Mouse (Mus musculus) hindbrain, embryonic 11.5 days (tissue): ENCODE measurements around the gene Olfr1459. TPM values are rescaled to one million over a fixed set of nuclear protein-coding genes. Genes with fewer than 3 reads are reported as not detected.

Experiments used
- ATAC-seq: fragments of 200-750 bp; cut with Nextera tagmentation; 2 replicates; pipeline ENCODE4 v1.8.0; 2017; ENCODE audit warnings: mild to moderate bottlenecking, moderate TSS enrichment, moderate library complexity; ENCODE audit not compliant: low FRiP score
- DNase-seq: peaks from one replicate; pipeline ENCODE4 v3.0.0-alpha.2; 2015; ENCODE audit warnings: low spot score
- H3K27ac ChIP-seq: fragments of 300-500 bp; sonication (generic); 2 replicates; pipeline ENCODE4 v1.5.1; 2014; ENCODE audit warnings: mild to moderate bottlenecking, low read depth, low read length
- H3K27me3 ChIP-seq: fragments of 300-500 bp; sonication (generic); 2 replicates; pipeline ENCODE4 v1.6.1; 2014; ENCODE audit warnings: mild to moderate bottlenecking, low read length, moderate library complexity, mixed read lengths; ENCODE audit not compliant: control insufficient read depth, insufficient read depth
- H3K36me3 ChIP-seq: fragments of 300-500 bp; sonication (generic); 2 replicates; pipeline ENCODE4 v1.6.1; 2014; ENCODE audit warnings: mild to moderate bottlenecking, low read length, moderate library complexity, mixed read lengths; ENCODE audit not compliant: control insufficient read depth, insufficient read depth
- H3K4me1 ChIP-seq: fragments of 300-500 bp; sonication (generic); replicated peaks from 2 replicates; pipeline ENCODE4 v1.6.1; 2014; ENCODE audit warnings: low read length, mixed read lengths; ENCODE audit not compliant: control insufficient read depth, insufficient read depth
- H3K4me2 ChIP-seq: fragments of 300-500 bp; sonication (generic); replicated peaks from 2 replicates; pipeline ENCODE4 v1.6.1; 2014; ENCODE audit warnings: mild to moderate bottlenecking, low read depth, low read length
- H3K4me3 ChIP-seq: fragments of 300-500 bp; sonication (generic); 2 replicates; pipeline ENCODE4 v1.5.1; 2014; ENCODE audit warnings: low read depth, low read length
- H3K9ac ChIP-seq: fragments of 300-500 bp; sonication (generic); 2 replicates; pipeline ENCODE4 v1.6.1; 2014; ENCODE audit warnings: low read depth, low read length
- H3K9me3 ChIP-seq: fragments of 300-500 bp; sonication (generic); 2 replicates; pipeline ENCODE4 v1.6.1; 2016; ENCODE audit warnings: low read length; ENCODE audit not compliant: control insufficient read depth
- WGBS: fragments of 180-500 bp; shearing (Covaris S2); extraction: QIAGEN DNeasy Blood & Tissue Kit; methylation state at CpG from one replicate; pipeline ENCODE4 v1.1.7; 2014; 5-methylcytosine and 5-hydroxymethylcytosine counted together
- polyA plus RNA-seq: library from polyadenylated mRNA; unstranded; fragments of >200 nt; fragmentation: Nextera tagmentation; extraction: Ambion mirVana; gene quantifications from 2 replicates; pipeline ENCODE4 v1.2.1, GENCODE M21; 2014

Gene Olfr1459
- 0.02 TPM in 1 of 2 replicates, not detected in the other for polyA plus RNA-seq

GRCm38 (mm10) chr19:13149449-13149848 lies at the start of gene Olfr1459:
Gene Olfr1459, minus strand, starts transcription at chr19:13149549.
- Histone ChIP-seq H3K4me2 (no peak within 1 kb of the TSS), H3K9ac (no peak within 1 kb of the TSS), H3K36me3 (no peaks in the 10 kb centered on the region), H3K4me1 (no peaks in the 10 kb centered on the region), H3K27ac (no peak within 1 kb of the TSS), H3K27me3 (no peaks in the 10 kb centered on the region), H3K9me3 (0 out of 2 replicates have a peak, but pooled peaks cover 8% of the 10 kb centered on the region), H3K4me3 (no peak within 1 kb of the TSS)
- DNase-seq (no peak), ATAC-seq (no peak)
- WGBS = 83% methylated on average over 1 of the region's 1 CpGs

GRCm38 (mm10) chr19:13185434-13185833 lies 36.1 kb upstream of the Olfr1459 start, which contains the start of gene Olfr1462:
Gene Olfr1462, plus strand, starts transcription at chr19:13185734.
- Histone ChIP-seq H3K9ac (no peak within 1 kb of the TSS), H3K36me3 (no peaks in the 10 kb centered on the region), H3K9me3 (no peaks in the 10 kb centered on the region), H3K27ac (no peak within 1 kb of the TSS), H3K4me2 (no peak within 1 kb of the TSS), H3K4me3 (no peak within 1 kb of the TSS), H3K27me3 (no peaks in the 10 kb centered on the region), H3K4me1 (no peaks in the 10 kb centered on the region)
- no peak for ATAC-seq
- WGBS = 87% methylated on average over 1 of the region's 1 CpGs
- no peak for DNase-seq

GRCm38 (mm10) chr19:13162700-13163099 lies 13.4 kb upstream of the Olfr1459 start, which contains the start of gene Olfr1461:
Gene Olfr1461, plus strand, starts transcription at chr19:13163000.
- H3K4me1 ChIP-seq = no peaks in the 10 kb centered on the region
- no peaks in the 10 kb centered on the region for H3K27me3 ChIP-seq
- no peak within 1 kb of the TSS for H3K27ac ChIP-seq
- no peaks in the 10 kb centered on the region for H3K36me3 ChIP-seq
- 56% methylated on average over 1 of the region's 1 CpGs for WGBS
- no peak within 1 kb of the TSS for H3K4me3 ChIP-seq
- no peak within 1 kb of the TSS for H3K4me2 ChIP-seq
- no peak within 1 kb of the TSS for H3K9ac ChIP-seq
- no peaks in the 10 kb centered on the region for H3K9me3 ChIP-seq
- DNase-seq = no peak
- ATAC-seq = no peak

GRCm38 (mm10) chr19:13106675-13107074 lies 42.7 kb downstream of the Olfr1459 start, which contains the start of gene Olfr1458:
Gene Olfr1458, minus strand, starts transcription at chr19:13106775.
- WGBS = 77% methylated on average over 3 of the region's 3 CpGs
- H3K9ac ChIP-seq = no peak within 1 kb of the TSS

GRCm38 (mm10) chr19:13097791-13098190 lies 51.6 kb downstream of the Olfr1459 start, which contains the start of gene Olfr1457:
Gene Olfr1457, minus strand, starts transcription at chr19:13097891.
- WGBS = 73% methylated on average over 2 of the region's 2 CpGs
- no peak within 1 kb of the TSS for H3K4me2 ChIP-seq
- no peak for ATAC-seq

More at GRCm38 (mm10) chr19:13106675-13107074, 42.7 kb downstream of the Olfr1459 start, which contains the start of gene Olfr1458:
- H3K36me3 ChIP-seq = no peaks in the 10 kb centered on the region
- H3K4me3 ChIP-seq = no peak within 1 kb of the TSS
- ATAC-seq (no peak), DNase-seq (no peak)
- H3K4me2 ChIP-seq = no peak within 1 kb of the TSS
- H3K9me3 ChIP-seq = no peaks in the 10 kb centered on the region
- no peaks in the 10 kb centered on the region for H3K27me3 ChIP-seq
- no peak within 1 kb of the TSS for H3K27ac ChIP-seq
- no peaks in the 10 kb centered on the region for H3K4me1 ChIP-seq

GRCm38 (mm10) chr19:13093908-13094307 lies 55.4 kb downstream of the Olfr1459 start:
- no peaks in the 10 kb centered on the region for H3K4me1 ChIP-seq
- 83% methylated on average over 1 of the region's 1 CpGs for WGBS
- H3K27ac ChIP-seq = no peak overlapping the region
- no peak overlapping the region for H3K4me2 ChIP-seq
- ATAC-seq (no peak), DNase-seq (no peak)
- no peaks in the 10 kb centered on the region for H3K36me3 ChIP-seq
- no peaks in the 10 kb centered on the region for H3K27me3 ChIP-seq
- no peak overlapping the region for H3K4me3 ChIP-seq
- no peak overlapping the region for H3K9ac ChIP-seq
- peaks cover 2% of the 10 kb centered on the region; the same call in 1 of the 2 replicates for H3K9me3 ChIP-seq

More at GRCm38 (mm10) chr19:13097791-13098190, 51.6 kb downstream of the Olfr1459 start, which contains the start of gene Olfr1457:
- Histone ChIP-seq H3K27ac (no peak within 1 kb of the TSS), H3K27me3 (no peaks in the 10 kb centered on the region), H3K36me3 (no peaks in the 10 kb centered on the region), H3K9ac (no peak within 1 kb of the TSS), H3K4me3 (no peak within 1 kb of the TSS), H3K4me1 (no peaks in the 10 kb centered on the region), H3K9me3 (peaks cover 2% of the 10 kb centered on the region; the same call in 1 of the 2 replicates)
- no peak for DNase-seq

Other genes starting within 250 kb of the Olfr1459 start
- gene Olfr1447, start 245.8 kb downstream of the Olfr1459 start, polyA plus RNA-seq = not detected in 2 replicates
- gene Olfr1448, start 225.1 kb downstream of the Olfr1459 start, polyA plus RNA-seq = not detected in 2 replicates
- gene Olfr1449, start 218.7 kb downstream of the Olfr1459 start, polyA plus RNA-seq = not detected in 2 replicates
- not detected in 2 replicates for gene Olfr1450, start 199.3 kb downstream of the Olfr1459 start, polyA plus RNA-seq
- gene Olfr1451, start 154.5 kb downstream of the Olfr1459 start, polyA plus RNA-seq = not detected in 2 replicates
- not detected in 2 replicates for gene Olfr1453, start 121.2 kb downstream of the Olfr1459 start, polyA plus RNA-seq
- gene Olfr1454, start 88.9 kb downstream of the Olfr1459 start, polyA plus RNA-seq = not detected in 2 replicates
- not detected in 2 replicates for gene Olfr1457, start 51.7 kb downstream of the Olfr1459 start, polyA plus RNA-seq
- gene Olfr1458, start 42.8 kb downstream of the Olfr1459 start, polyA plus RNA-seq = not detected in 2 replicates
- not detected in 2 replicates for gene Olfr1461, start 13.5 kb upstream of the Olfr1459 start, polyA plus RNA-seq
- not detected in 2 replicates for gene Olfr1462, start 36.2 kb upstream of the Olfr1459 start, polyA plus RNA-seq
- not detected in 2 replicates for gene Olfr1463, start 81.8 kb upstream of the Olfr1459 start, polyA plus RNA-seq
- gene Olfr1465, start 166.0 kb upstream of the Olfr1459 start, polyA plus RNA-seq = not detected in 2 replicates
- gene Olfr1466, start 189.3 kb upstream of the Olfr1459 start, polyA plus RNA-seq = not detected in 2 replicates
- gene Olfr1467, start 212.7 kb upstream of the Olfr1459 start, polyA plus RNA-seq = not detected in 2 replicates